Mouse (Mus musculus) G1E (cell line): ENCODE measurements at regions not wholly inside any gene's neighbourhood (a gene's known extent, or its start where the extent isn't known, plus 50 kb on each side); places are given as distances from the start of the nearest gene placed in this dataset.

Experiments used
- ATAC-seq: 2 replicates; pipeline ENCODE4 v1.8.0; 2016; ENCODE audit warnings: mild to moderate bottlenecking; ENCODE audit not compliant: insufficient number of reproducible peaks, poor library complexity, low FRiP score, severe bottlenecking; ENCODE audit errors: extremely low read depth
- DNase-seq: peaks from one replicate; pipeline ENCODE4 v3.0.0; 2012; ENCODE audit warnings: low spot score
- H3K27me3 ChIP-seq: 2 replicates; pipeline ENCODE4 v1.6.1; 2012; ENCODE audit warnings: mild to moderate bottlenecking, low read length, inconsistent platforms; ENCODE audit not compliant: insufficient read depth
- H3K36me3 ChIP-seq: replicated peaks from 2 replicates; pipeline ENCODE3; 2012; ENCODE audit warnings: mild to moderate bottlenecking, inconsistent platforms
- H3K4me1 ChIP-seq: 2 replicates; pipeline ENCODE4 v1.6.1; 2012; ENCODE audit warnings: low read depth, low read length, inconsistent platforms, mixed read lengths; ENCODE audit not compliant: insufficient read depth
- H3K4me3 ChIP-seq: 2 replicates; pipeline ENCODE4 v1.5.1; 2012; ENCODE audit warnings: low read depth, mild to moderate bottlenecking, inconsistent platforms, low read length, moderate library complexity, mixed read lengths
- H3K9me3 ChIP-seq: replicated peaks from 2 replicates; pipeline ENCODE4 v1.6.1; 2012; ENCODE audit warnings: inconsistent platforms
- CTCF ChIP-seq: IDR thresholded peaks from 2 replicates; pipeline ENCODE4 v1.5.1; 2012; ENCODE audit warnings: low read depth, low read length, inconsistent platforms, mixed read lengths
- GATA1 ChIP-seq: IDR thresholded peaks from 2 replicates; pipeline ENCODE4 v1.6.1; 2012; ENCODE audit warnings: borderline replicate concordance, low read length, inconsistent platforms, mixed read lengths
- GATA2 ChIP-seq: IDR thresholded peaks from 2 replicates; pipeline ENCODE4 v1.6.1; 2012; ENCODE audit warnings: low read depth, low read length, inconsistent platforms, borderline replicate concordance
- POLR2AphosphoS5 ChIP-seq: IDR thresholded peaks from 2 replicates; pipeline ENCODE4 v1.6.1; 2012; ENCODE audit warnings: low read depth, low read length, inconsistent platforms; ENCODE audit not compliant: insufficient replicate concordance
- TAL1 ChIP-seq: conservative IDR thresholded peaks from 2 replicates; pipeline ENCODE4 v1.6.1; 2012; ENCODE audit warnings: low read depth, low read length, inconsistent platforms, mixed read lengths

DNA sequence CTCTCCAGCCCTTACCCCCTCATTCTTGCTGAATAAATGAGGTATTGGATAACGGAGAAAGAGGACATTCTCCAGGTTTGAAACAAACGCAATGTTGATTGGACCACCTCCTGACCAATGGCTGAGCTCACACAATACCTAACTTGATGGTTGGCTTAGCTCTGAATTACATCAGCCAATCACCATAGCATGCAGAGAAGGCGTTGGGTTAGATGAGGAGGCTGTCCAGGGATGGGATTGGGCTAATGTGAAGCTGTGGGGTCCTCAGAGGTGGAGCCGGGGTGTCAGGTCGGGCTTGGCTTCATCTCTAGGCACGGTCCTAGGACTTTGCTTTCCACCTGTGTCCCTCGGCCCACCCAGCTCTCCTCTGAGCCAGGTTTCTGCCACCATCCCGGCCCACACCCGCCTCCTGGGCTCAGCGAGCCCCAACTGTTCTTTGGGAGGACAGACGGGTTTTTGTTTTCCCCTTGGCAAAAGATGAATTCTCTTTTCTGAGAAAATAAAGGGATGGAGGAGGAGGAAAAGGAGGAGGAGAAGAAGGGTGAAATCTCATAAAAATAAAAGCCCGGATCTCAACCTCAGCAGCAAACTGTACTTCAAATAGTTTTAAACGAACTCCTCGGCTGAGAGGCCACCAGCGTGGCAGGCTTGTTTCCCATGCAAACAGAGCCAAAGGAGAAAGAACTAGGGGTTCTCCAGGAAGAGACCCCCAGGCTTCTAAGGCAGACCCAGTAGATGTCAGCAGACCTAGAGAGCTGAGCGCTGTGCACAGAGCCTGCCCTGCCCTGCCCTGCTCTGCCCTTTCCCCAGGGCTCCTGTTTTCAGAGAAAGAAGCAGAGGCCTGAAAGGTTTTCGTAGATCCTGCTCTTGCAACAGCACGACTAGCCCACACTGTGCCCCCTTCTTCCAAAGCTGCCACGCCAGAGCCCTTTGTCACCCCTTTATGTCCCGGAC, 78.2 kb downstream of the Tfap2c start:
- no peak overlapping the region for H3K4me3 ChIP-seq

DNA sequence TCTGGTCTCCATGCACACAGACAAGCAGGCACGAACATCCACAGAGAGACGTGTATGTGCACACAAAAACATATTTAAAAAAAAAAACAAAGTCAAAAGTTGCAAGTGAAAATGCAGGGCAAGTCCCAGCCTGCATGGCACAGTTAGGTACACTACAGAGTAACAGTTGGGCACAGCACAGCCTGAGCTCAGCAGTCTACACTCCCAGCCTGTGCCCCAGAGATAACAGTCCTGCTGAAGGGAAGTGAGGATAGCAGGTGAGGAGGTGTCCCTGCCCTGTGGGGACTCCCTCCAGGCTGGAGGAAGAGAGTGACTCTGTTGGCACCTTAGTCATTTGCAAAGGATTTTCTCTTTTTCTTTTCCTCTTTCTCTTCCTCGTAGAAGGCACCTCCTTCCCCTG, 80.9 kb downstream of the Tfap2c start:
- TF ChIP-seq GATA1 (no peak), TAL1 (no peak), GATA2 (no peak)

More for the DNA sequence above, 78.2 kb downstream of the Tfap2c start:
- DNase-seq (no peak), ATAC-seq (no peak)
- no peak for TF ChIP-seq GATA2
- H3K9me3 ChIP-seq, result peaks cover 33% of the 10 kb centered on the region
- no peaks in the 10 kb centered on the region for H3K27me3 ChIP-seq
- no peaks in the 10 kb centered on the region for H3K36me3 ChIP-seq
- no peaks in the 10 kb centered on the region for H3K4me1 ChIP-seq

DNA sequence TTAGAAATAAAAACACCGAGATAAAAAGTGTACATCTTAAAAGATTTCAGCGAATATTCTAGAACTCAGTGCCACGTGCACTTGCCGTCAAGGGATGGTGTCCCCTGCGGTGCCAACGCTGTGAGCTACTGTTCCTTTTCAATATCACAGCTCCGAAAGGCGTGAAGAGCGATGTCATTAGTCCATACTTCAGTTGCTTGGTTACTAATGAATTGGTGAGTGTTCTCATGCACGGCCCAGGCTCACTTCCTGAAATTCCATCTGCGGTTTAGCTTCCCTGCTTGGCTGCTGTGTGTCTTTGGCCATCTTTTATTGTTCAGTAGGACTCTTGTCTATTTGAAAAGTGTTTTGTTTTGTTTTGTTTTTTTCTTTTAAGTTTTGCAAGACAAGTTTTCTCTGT, 93.2 kb downstream of the Tfap2c start:
- H3K4me1 ChIP-seq, result no peaks in the 10 kb centered on the region
- TF ChIP-seq POLR2AphosphoS5 (no peak), CTCF (no peak), TAL1 (no peak), GATA2 (no peak), GATA1 (no peak)

More for the DNA sequence above, 80.9 kb downstream of the Tfap2c start:
- DNase-seq (no peak), ATAC-seq (no peak)
- Histone ChIP-seq H3K4me3 (no peak overlapping the region), H3K9me3 (peaks cover 46% of the 10 kb centered on the region), H3K4me1 (no peaks in the 10 kb centered on the region), H3K36me3 (no peaks in the 10 kb centered on the region), H3K27me3 (no peaks in the 10 kb centered on the region)

DNA sequence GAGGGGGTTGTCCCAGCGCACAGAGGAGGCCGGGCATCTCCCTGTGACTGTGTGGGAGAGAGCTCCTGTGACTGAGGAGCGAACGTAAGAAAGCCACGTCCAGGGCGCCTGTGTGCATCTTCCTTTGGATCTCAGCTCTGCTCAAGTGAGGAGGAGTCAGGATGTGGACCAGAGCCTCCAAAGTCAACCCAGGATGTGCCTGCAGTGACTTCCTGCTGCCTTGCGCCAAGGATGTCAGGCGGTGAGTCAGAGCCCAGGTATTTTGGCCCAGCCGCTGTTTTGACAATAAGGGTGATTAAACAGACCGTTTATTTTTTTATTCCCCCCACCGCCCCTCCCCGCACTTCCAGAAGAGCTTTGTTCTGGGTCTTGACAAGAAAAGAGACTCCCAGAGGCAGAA, 94.5 kb downstream of the Tfap2c start:
- H3K4me1 ChIP-seq, result no peaks in the 10 kb centered on the region
- H3K27me3 ChIP-seq, result no peaks in the 10 kb centered on the region
- no peak overlapping the region for H3K4me3 ChIP-seq
- H3K9me3 ChIP-seq, result peaks cover 69% of the 10 kb centered on the region
- ATAC-seq, result no peak; the same call in 1 of the 2 replicates
- DNase-seq, result no peak
- no peaks in the 10 kb centered on the region for H3K36me3 ChIP-seq
- TF ChIP-seq TAL1 (no peak), GATA2 (no peak), GATA1 (no peak), CTCF (no peak), POLR2AphosphoS5 (no peak)

More for the DNA sequence above, 93.2 kb downstream of the Tfap2c start:
- H3K9me3 ChIP-seq, result peaks cover 71% of the 10 kb centered on the region
- DNase-seq (no peak), ATAC-seq (no peak)
- H3K4me3 ChIP-seq, result no peak overlapping the region
- H3K27me3 ChIP-seq, result no peaks in the 10 kb centered on the region
- no peaks in the 10 kb centered on the region for H3K36me3 ChIP-seq

DNA sequence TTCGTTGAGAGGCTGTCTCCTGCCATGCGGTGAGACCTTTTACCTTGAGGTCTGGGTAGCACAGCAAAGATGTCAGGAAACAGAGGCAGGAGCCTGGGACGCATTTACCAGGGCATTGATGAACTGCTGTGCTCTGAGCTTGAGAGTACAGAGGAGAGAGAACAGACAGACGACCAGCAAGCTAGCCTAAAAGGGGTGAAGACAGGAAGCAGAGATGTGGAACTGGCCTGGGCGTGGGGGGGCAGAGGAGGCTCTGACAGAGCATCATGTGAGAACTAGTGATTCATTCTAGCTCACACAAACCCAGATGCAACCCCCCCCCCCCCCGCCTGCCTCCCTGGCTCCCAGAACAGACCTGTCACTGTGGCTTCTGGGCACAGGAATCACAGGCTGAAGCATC, 95.1 kb downstream of the Tfap2c start:
- Histone ChIP-seq H3K9me3 (peaks cover 70% of the 10 kb centered on the region), H3K4me3 (no peak overlapping the region), H3K27me3 (no peaks in the 10 kb centered on the region), H3K36me3 (no peaks in the 10 kb centered on the region), H3K4me1 (no peaks in the 10 kb centered on the region)
- TF ChIP-seq GATA1 (no peak), CTCF (no peak), POLR2AphosphoS5 (no peak), TAL1 (no peak), GATA2 (no peak)
- DNase-seq, result no peak
- no peak for ATAC-seq

DNA sequence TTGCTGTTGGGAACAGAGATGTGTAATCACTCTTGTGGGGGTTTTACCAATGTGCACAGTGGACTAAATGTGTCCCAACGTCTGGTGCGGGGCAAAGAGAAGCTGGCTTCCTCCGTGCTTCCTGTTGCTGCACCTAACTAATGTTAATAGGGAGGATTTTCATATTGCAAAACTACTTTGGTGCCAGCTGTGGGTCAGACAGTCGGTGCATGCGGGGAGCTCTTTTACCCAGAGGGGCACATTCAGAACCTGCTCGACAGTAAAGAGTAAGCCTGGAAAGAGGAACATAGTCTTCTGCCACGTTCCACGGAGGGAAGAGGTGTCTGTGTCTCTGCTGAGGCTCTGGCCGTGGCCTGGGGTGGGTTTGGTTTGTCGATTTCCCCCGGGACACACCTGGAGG, 98.7 kb downstream of the Tfap2c start:
- no peaks in the 10 kb centered on the region for H3K4me1 ChIP-seq
- H3K36me3 ChIP-seq, result no peaks in the 10 kb centered on the region
- ATAC-seq (no peak), DNase-seq (no peak)
- TF ChIP-seq POLR2AphosphoS5 (no peak), GATA1 (no peak), GATA2 (no peak), CTCF (no peak), TAL1 (no peak)
- no peak overlapping the region for H3K4me3 ChIP-seq
- H3K27me3 ChIP-seq, result no peaks in the 10 kb centered on the region
- H3K9me3 ChIP-seq, result peaks cover 67% of the 10 kb centered on the region

DNA sequence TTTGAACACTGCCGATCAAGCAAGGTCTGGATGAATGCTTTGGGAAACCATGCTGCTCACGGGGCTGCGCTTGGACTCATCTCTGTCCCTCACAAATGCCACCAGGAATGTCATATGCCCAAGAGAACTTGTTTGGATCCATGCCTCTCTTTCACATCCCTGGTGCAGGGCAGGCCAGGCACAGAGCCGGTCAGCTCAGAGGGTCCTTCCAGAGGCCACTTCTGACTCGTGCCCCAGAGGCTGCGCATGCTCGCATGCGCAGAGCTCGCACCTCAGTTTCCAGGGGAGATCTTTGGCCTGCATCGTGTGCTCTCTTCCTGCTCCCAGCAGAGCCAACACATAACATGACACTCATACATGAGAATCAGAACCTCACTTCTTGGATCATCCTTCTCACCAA, 111.1 kb downstream of the Tfap2c start:
- H3K36me3 ChIP-seq, result no peaks in the 10 kb centered on the region
- H3K4me1 ChIP-seq, result no peaks in the 10 kb centered on the region
- DNase-seq (no peak), ATAC-seq (no peak)
- no peak overlapping the region for H3K4me3 ChIP-seq
- H3K27me3 ChIP-seq, result no peaks in the 10 kb centered on the region
- TF ChIP-seq POLR2AphosphoS5 (no peak), TAL1 (no peak), GATA1 (no peak), GATA2 (no peak), CTCF (no peak)
- H3K9me3 ChIP-seq, result peaks cover 62% of the 10 kb centered on the region
